Mouse (Mus musculus): ENCODE data around the gene Prm2. TPM values are rescaled to one million over a fixed set of nuclear protein-coding genes. Genes with fewer than 3 reads are reported as not detected.

The Prm2 gene
- polyA plus RNA-seq, 1 experiment from 2014 or later: not detected

GRCm38 (mm10) chr16:10777579-10778160, 18.3 kb downstream of the Prm2 start:
- peaks cover 23% of the 10 kb centered on the region for H3K4me1 ChIP-seq (ENCODE audit: control insufficient read depth, insufficient read depth, low read length)
- 52% methylated on average over 5 of the region's 5 CpGs for WGBS

GRCm38 (mm10) chr16:10776322-10776721, 19.6 kb downstream of the Prm2 start:
- Histone ChIP-seq H3K27me3 (ENCODE audit: control insufficient read depth, insufficient read depth, low read length) (no peaks in the 10 kb centered on the region), H3K9ac (replicated peaks; ENCODE audit: low read depth, low read length) (no peak overlapping the region), H3K4me1 (ENCODE audit: control insufficient read depth, insufficient read depth, low read length) (peaks cover 10% of the 10 kb centered on the region), H3K27ac (ENCODE audit: low read length) (no peak overlapping the region), H3K9me3 (ENCODE audit: control insufficient read depth, low read depth, low read length) (no peaks in the 10 kb centered on the region), H3K36me3 (ENCODE audit: control insufficient read depth, insufficient read depth, low read length) (no peaks in the 10 kb centered on the region), H3K4me2 (replicated peaks; ENCODE audit: low read depth, low read length) (no peak overlapping the region), H3K4me3 (ENCODE audit: low read depth, low read length) (no peak overlapping the region)
- no peak for ATAC-seq (ENCODE audit: insufficient number of reproducible peaks, insufficient read depth, low FRiP score, low read depth)
- 49% methylated on average over 7 of the region's 7 CpGs for WGBS

More at GRCm38 (mm10) chr16:10777579-10778160, 18.3 kb downstream of the Prm2 start:
- no peak for ATAC-seq (ENCODE audit: insufficient number of reproducible peaks, insufficient read depth, low FRiP score, low read depth)
- 0 out of 2 replicates have a peak, but pooled peaks cover under 1% of the 10 kb centered on the region for H3K36me3 ChIP-seq (ENCODE audit: control insufficient read depth, insufficient read depth, low read length)
- no peak overlapping the region for H3K9ac ChIP-seq (replicated peaks; ENCODE audit: low read depth, low read length)
- H3K4me3 ChIP-seq (ENCODE audit: low read depth, low read length): no peak overlapping the region
- no peak overlapping the region for H3K27ac ChIP-seq (ENCODE audit: low read length)
- no peak overlapping the region for H3K4me2 ChIP-seq (replicated peaks; ENCODE audit: low read depth, low read length)
- H3K9me3 ChIP-seq (ENCODE audit: control insufficient read depth, low read depth, low read length): no peaks in the 10 kb centered on the region
- no peaks in the 10 kb centered on the region for H3K27me3 ChIP-seq (ENCODE audit: control insufficient read depth, insufficient read depth, low read length)

- no peaks in the 10 kb centered on the region for H3K4me1 ChIP-seq (ENCODE audit: control insufficient read depth, insufficient read depth, low read length)
- no peak overlapping the region for H3K4me2 ChIP-seq (replicated peaks; ENCODE audit: low read depth, low read length)
- no peak overlapping the region for H3K4me3 ChIP-seq (ENCODE audit: low read depth, low read length)
- H3K9ac ChIP-seq (replicated peaks; ENCODE audit: low read depth, low read length): no peak overlapping the region
- H3K27ac ChIP-seq (ENCODE audit: low read length): no peak overlapping the region
- no peaks in the 10 kb centered on the region for H3K27me3 ChIP-seq (ENCODE audit: control insufficient read depth, insufficient read depth, low read length)
- 54% methylated on average over 4 of the region's 4 CpGs for WGBS
- no peaks in the 10 kb centered on the region for H3K9me3 ChIP-seq (ENCODE audit: control insufficient read depth, low read depth, low read length)
- no peaks in the 10 kb centered on the region for H3K36me3 ChIP-seq (ENCODE audit: control insufficient read depth, insufficient read depth, low read length)
- ATAC-seq (ENCODE audit: insufficient number of reproducible peaks, insufficient read depth, low FRiP score, low read depth): no peak
Measured at GRCm38 (mm10) chr16:10774726-10775125, 21.2 kb downstream of the Prm2 start.

- no peak overlapping the region for H3K27ac ChIP-seq (ENCODE audit: low read length)
- no peaks in the 10 kb centered on the region for H3K27me3 ChIP-seq (ENCODE audit: control insufficient read depth, insufficient read depth, low read length)
- H3K9me3 ChIP-seq (ENCODE audit: control insufficient read depth, low read depth, low read length): no peaks in the 10 kb centered on the region
- no peak overlapping the region for H3K4me3 ChIP-seq (ENCODE audit: low read depth, low read length)
- no peaks in the 10 kb centered on the region for H3K36me3 ChIP-seq (ENCODE audit: control insufficient read depth, insufficient read depth, low read length)
- 71% methylated on average over 8 of the region's 8 CpGs for WGBS
- ATAC-seq (ENCODE audit: insufficient number of reproducible peaks, insufficient read depth, low FRiP score, low read depth): no peak
- no peaks in the 10 kb centered on the region for H3K4me1 ChIP-seq (ENCODE audit: control insufficient read depth, insufficient read depth, low read length)
- H3K9ac ChIP-seq (replicated peaks; ENCODE audit: low read depth, low read length): no peak overlapping the region
- no peak overlapping the region for H3K4me2 ChIP-seq (replicated peaks; ENCODE audit: low read depth, low read length)
Measured at GRCm38 (mm10) chr16:10773543-10773942, 22.4 kb downstream of the Prm2 start.

GRCm38 (mm10) chr16:10771769-10772510, 24.0 kb downstream of the Prm2 start:
- Histone ChIP-seq H3K4me1 (ENCODE audit: control insufficient read depth, insufficient read depth, low read length) (no peaks in the 10 kb centered on the region), H3K36me3 (ENCODE audit: control insufficient read depth, insufficient read depth, low read length) (no peaks in the 10 kb centered on the region), H3K9ac (replicated peaks; ENCODE audit: low read depth, low read length) (no peak overlapping the region), H3K9me3 (ENCODE audit: control insufficient read depth, low read depth, low read length) (no peaks in the 10 kb centered on the region), H3K4me3 (ENCODE audit: low read depth, low read length) (no peak overlapping the region), H3K27ac (ENCODE audit: low read length) (no peak overlapping the region), H3K4me2 (replicated peaks; ENCODE audit: low read depth, low read length) (no peak overlapping the region), H3K27me3 (ENCODE audit: control insufficient read depth, insufficient read depth, low read length) (no peaks in the 10 kb centered on the region)
- no peak for ATAC-seq (ENCODE audit: insufficient number of reproducible peaks, insufficient read depth, low FRiP score, low read depth)
- WGBS: 71% methylated on average over 19 of the region's 19 CpGs

- 37% methylated on average over 4 of the region's 4 CpGs for WGBS
Measured at GRCm38 (mm10) chr16:10770531-10771325, 25.2 kb downstream of the Prm2 start.

GRCm38 (mm10) chr16:10769661-10770060, 26.3 kb downstream of the Prm2 start:
- H3K9ac ChIP-seq (replicated peaks; ENCODE audit: low read depth, low read length): no peak overlapping the region
- no peaks in the 10 kb centered on the region for H3K9me3 ChIP-seq (ENCODE audit: control insufficient read depth, low read depth, low read length)
- 45% methylated on average over 2 of the region's 2 CpGs for WGBS
- H3K36me3 ChIP-seq (ENCODE audit: control insufficient read depth, insufficient read depth, low read length): no peaks in the 10 kb centered on the region
- no peak for ATAC-seq (ENCODE audit: insufficient number of reproducible peaks, insufficient read depth, low FRiP score, low read depth)
- no peak overlapping the region for H3K4me2 ChIP-seq (replicated peaks; ENCODE audit: low read depth, low read length)
- H3K27me3 ChIP-seq (ENCODE audit: control insufficient read depth, insufficient read depth, low read length): no peaks in the 10 kb centered on the region
- no peak overlapping the region for H3K4me3 ChIP-seq (ENCODE audit: low read depth, low read length)
- no peak overlapping the region for H3K27ac ChIP-seq (ENCODE audit: low read length)
- 0 out of 2 replicates have a peak, but pooled peaks cover 2% of the 10 kb centered on the region for H3K4me1 ChIP-seq (ENCODE audit: control insufficient read depth, insufficient read depth, low read length)

More at GRCm38 (mm10) chr16:10770531-10771325, 25.2 kb downstream of the Prm2 start:
- ATAC-seq (ENCODE audit: insufficient number of reproducible peaks, insufficient read depth, low FRiP score, low read depth): peak; percentile 38; the same call in 1 of the 2 replicates
- no peak overlapping the region for H3K4me2 ChIP-seq (replicated peaks; ENCODE audit: low read depth, low read length)
- no peak overlapping the region; the same call in 1 of the 2 replicates for H3K27ac ChIP-seq (ENCODE audit: low read length)
- no peaks in the 10 kb centered on the region for H3K9me3 ChIP-seq (ENCODE audit: control insufficient read depth, low read depth, low read length)
- H3K4me3 ChIP-seq (ENCODE audit: low read depth, low read length): no peak overlapping the region
- H3K9ac ChIP-seq (replicated peaks; ENCODE audit: low read depth, low read length): no peak overlapping the region
- H3K4me1 ChIP-seq (ENCODE audit: control insufficient read depth, insufficient read depth, low read length): no peaks in the 10 kb centered on the region
- H3K36me3 ChIP-seq (ENCODE audit: control insufficient read depth, insufficient read depth, low read length): no peaks in the 10 kb centered on the region
- H3K27me3 ChIP-seq (ENCODE audit: control insufficient read depth, insufficient read depth, low read length): no peaks in the 10 kb centered on the region

GRCm38 (mm10) chr16:10768821-10769220, 27.1 kb downstream of the Prm2 start:
- Histone ChIP-seq H3K36me3 (ENCODE audit: control insufficient read depth, insufficient read depth, low read length) (no peaks in the 10 kb centered on the region), H3K4me1 (ENCODE audit: control insufficient read depth, insufficient read depth, low read length) (peaks cover 6% of the 10 kb centered on the region; the same call in 1 of the 2 replicates), H3K27me3 (ENCODE audit: control insufficient read depth, insufficient read depth, low read length) (no peaks in the 10 kb centered on the region), H3K9ac (replicated peaks; ENCODE audit: low read depth, low read length) (no peak overlapping the region), H3K4me3 (ENCODE audit: low read depth, low read length) (no peak overlapping the region), H3K27ac (ENCODE audit: low read length) (no peak overlapping the region), H3K9me3 (ENCODE audit: control insufficient read depth, low read depth, low read length) (no peaks in the 10 kb centered on the region), H3K4me2 (replicated peaks; ENCODE audit: low read depth, low read length) (no peak overlapping the region)
- no peak for ATAC-seq (ENCODE audit: insufficient number of reproducible peaks, insufficient read depth, low FRiP score, low read depth)
- WGBS: 48% methylated on average over 9 of the region's 9 CpGs

All from stomach, embryonic 14.5 days (tissue).